Comparison of ENCODE assay signal across 10 mouse cellular contexts in the genomic region with DNA sequence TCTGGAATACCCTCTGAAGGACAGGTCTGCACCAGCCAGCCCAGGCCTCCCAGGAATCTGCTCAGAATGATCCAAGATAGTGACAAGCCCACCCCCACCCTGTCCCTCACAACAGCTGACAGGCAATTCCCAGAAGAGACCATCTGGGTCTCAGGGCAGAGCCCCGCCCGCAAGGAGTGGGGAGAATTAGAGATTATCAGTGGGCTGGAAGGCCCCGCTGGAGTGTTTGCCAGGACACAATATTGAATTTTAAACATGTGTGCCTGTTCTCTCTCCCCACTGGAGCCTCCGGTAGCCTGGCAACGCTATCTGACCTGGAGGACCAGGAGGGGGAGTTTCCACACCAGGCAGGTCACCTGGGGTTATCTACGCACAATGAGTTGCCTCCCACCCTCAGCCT.
A peak's percentile ranks its signal among the peaks of the same experiment; 100 is the strongest.
DNase-seq lines count a peak whose midpoint lies in the region; ATAC-seq and TF ChIP-seq lines count a peak whose summit lies in the region.
"Had no signal": no experiment of that assay in that cellular context is flagged by ENCODE, and none has a peak within 500 bp of the region (broad histone marks: within the 10 kb centered on the region; RNA-seq: fewer than 3 reads in every experiment).

No protein-coding gene starts in this region.

- DNase-seq in adrenal gland, postnatal 14 days = peak; percentile 46
- no peak for DNase-seq in adrenal gland, postnatal 4 days (ENCODE audit: low spot score in 2 of 2)
- no peak for DNase-seq in MEL (ENCODE audit: low read depth, low spot score)
- peak; percentile 88 for DNase-seq in midbrain, embryonic 11.5 days (ENCODE audit: low spot score, missing footprints)
- DNase-seq in gastrocnemius, postnatal 14 days = no peak
- DNase-seq in frontal cortex, postnatal 25 days (ENCODE audit: low spot score in 2 of 2) = no peak
- DNase-seq in gastrocnemius, postnatal 36 days = no peak
- DNase-seq: right cerebral cortex, postnatal 14 days had no signal

- peaks cover 5 to 7% of the 10 kb centered on the region in 2 experiments for H3K4me1 ChIP-seq in MEL (ENCODE audit: control insufficient read depth in 1 of 2, insufficient read depth in 2 of 2, low read length in 2 of 2)
- peaks cover 17 to 20% of the 10 kb centered on the region in 2 experiments for H3K4me1 ChIP-seq in heart, embryonic 14.5 days (ENCODE audit: control insufficient read depth in 2 of 2, insufficient read depth in 2 of 2, low read length in 2 of 2)
- peaks cover 4% of the 10 kb centered on the region for H3K4me1 ChIP-seq in midbrain, embryonic 11.5 days (ENCODE audit: control insufficient read depth, insufficient read depth, low read length)

- no peaks in the 10 kb centered on the region for H3K27me3 ChIP-seq in MEL (ENCODE audit: control insufficient read depth in 1 of 2, insufficient read depth in 2 of 2, low read length in 2 of 2)
- H3K27me3 ChIP-seq in heart, embryonic 14.5 days (ENCODE audit: control insufficient read depth, insufficient read depth, low read length) = no peaks in the 10 kb centered on the region
- H3K27me3 ChIP-seq in midbrain, embryonic 11.5 days (ENCODE audit: control insufficient read depth, insufficient read depth, low read length) = no peaks in the 10 kb centered on the region

- H3K27ac ChIP-seq in MEL (ENCODE audit: control insufficient read depth, low read depth, low read length) = no peak overlapping the region
- H3K27ac ChIP-seq in heart, embryonic 14.5 days (replicated peaks in 1 of 2; ENCODE audit: control insufficient read depth in 1 of 2, insufficient read depth in 1 of 2, low read depth in 2 of 2, low read length in 2 of 2) = peak overlapping the region in 1 of 2 experiments; percentile 52; a peak in 1 of 4 replicates
- H3K27ac ChIP-seq in midbrain, embryonic 11.5 days (ENCODE audit: low read depth, low read length) = peak overlapping the region; percentile 47

- WGBS in heart, embryonic 14.5 days = 15% methylated on average over 6 of the region's 6 CpGs
- WGBS in midbrain, embryonic 11.5 days = 37% methylated on average over 6 of the region's 6 CpGs

- no peak for TF ChIP-seq POLR2A in MEL (IDR thresholded peaks at IDR 0.05; ENCODE audit: control insufficient read depth in 1 of 2, insufficient read depth in 1 of 2, low read depth in 1 of 2, low read length in 2 of 2, poor library complexity in 1 of 2)

- H3K9me3 ChIP-seq in MEL (replicated peaks; ENCODE audit: insufficient read depth, low read length) = no peaks in the 10 kb centered on the region
- H3K9me3 ChIP-seq in heart, embryonic 14.5 days (ENCODE audit: control insufficient read depth, low read length) = no peaks in the 10 kb centered on the region
- no peaks in the 10 kb centered on the region for H3K9me3 ChIP-seq in midbrain, embryonic 11.5 days (ENCODE audit: control insufficient read depth, low read length)

- H3K4me3 ChIP-seq in MEL (ENCODE audit: control insufficient read depth in 1 of 2, insufficient read depth in 1 of 2, low read depth in 2 of 2, low read length in 2 of 2) = no peak overlapping the region
- no peak overlapping the region for H3K4me3 ChIP-seq in heart, embryonic 14.5 days (ENCODE audit: control insufficient read depth in 1 of 2, insufficient read depth in 1 of 2, low read depth in 1 of 2, low read length in 2 of 2)
- H3K4me3 ChIP-seq in midbrain, embryonic 11.5 days (ENCODE audit: low read depth, low read length) = no peak overlapping the region

- H3K79me2 ChIP-seq in MEL (ENCODE audit: control insufficient read depth, insufficient read depth, low read length, poor library complexity) = no peaks in the 10 kb centered on the region

- no peak for TF ChIP-seq CTCF in MEL (IDR thresholded peaks at IDR 0.05 in 2 of 3, conservative IDR thresholded peaks at IDR 0.05 in 1 of 3; ENCODE audit: control insufficient read depth in 1 of 3, insufficient read depth in 1 of 3, low read depth in 2 of 3, low read length in 3 of 3, poor library complexity in 1 of 3, severe bottlenecking in 1 of 3)

- peak; percentile 59 for ATAC-seq in heart, embryonic 14.5 days (ENCODE audit: insufficient number of reproducible peaks, insufficient read depth, low FRiP score, low read depth)
- ATAC-seq in midbrain, embryonic 11.5 days (ENCODE audit: low FRiP score) = peak; percentile 89
- ATAC-seq: lung, postnatal 0 days had no signal

- no peak overlapping the region for H3K9ac ChIP-seq in MEL (ENCODE audit: control insufficient read depth, low read depth, low read length, poor library complexity, severe bottlenecking)
- H3K9ac ChIP-seq in heart, embryonic 14.5 days (ENCODE audit: low read length) = no peak overlapping the region
- no peak overlapping the region for H3K9ac ChIP-seq in midbrain, embryonic 11.5 days (ENCODE audit: low read length)

- peak overlapping the region; percentile 7; the same call in 1 of the 2 replicates for H3K4me2 ChIP-seq in heart, embryonic 14.5 days (ENCODE audit: low read length)
- no peak overlapping the region for H3K4me2 ChIP-seq in midbrain, embryonic 11.5 days

- peaks cover 0 to 3% of the 10 kb centered on the region in 2 experiments; a peak in 2 of 4 replicates for H3K36me3 ChIP-seq in MEL (ENCODE audit: control insufficient read depth in 1 of 2, insufficient read depth in 2 of 2, low read length in 2 of 2)
- no peaks in the 10 kb centered on the region for H3K36me3 ChIP-seq in heart, embryonic 14.5 days (ENCODE audit: control insufficient read depth, insufficient read depth, low read length)
- no peaks in the 10 kb centered on the region for H3K36me3 ChIP-seq in midbrain, embryonic 11.5 days (ENCODE audit: control insufficient read depth, insufficient read depth, low read length)

- no peak for TF ChIP-seq RAD21 in MEL (IDR thresholded peaks at IDR 0.05; ENCODE audit: low read depth, low read length)

- no peak for TF ChIP-seq EP300 in MEL (IDR thresholded peaks at IDR 0.05; ENCODE audit: low read depth in 1 of 2, low read length in 2 of 2)

- intact Hi-C loops in gastrocnemius, postnatal 14 days (cut with DNase I; ENCODE audit: low total_unique reads) = loop anchor here (5.0 kb wide), 1 partner anchor 71 kb away; no protein-coding TSS in a partner anchor
- intact Hi-C loops in gastrocnemius, postnatal 36 days (cut with DNase I) = loop anchor here (5.0 kb wide), 1 partner anchor 59 kb away; no protein-coding TSS in a partner anchor

TF ChIP-seq in MEL, 35 proteins besides CTCF, POLR2A, EP300 and RAD21:
- TF ChIP-seq ETS1 (IDR thresholded peaks at IDR 0.05; ENCODE audit: low read depth, low read length) (0 out of 2 replicates have a peak, but pooled peaks have one; percentile 13), USF1 (IDR thresholded peaks at IDR 0.05; ENCODE audit: low read depth, low read length) (no peak), GABPA (IDR thresholded peaks at IDR 0.05; ENCODE audit: low read depth, low read length) (no peak)

Comparison
In these comparisons a context has a peak if more than half of its experiments do, and no peak if none do; other contexts are left out.
1. DNase-seq: peak in adrenal gland, postnatal 14 days (single experiment) and midbrain, embryonic 11.5 days (single experiment); none in adrenal gland, postnatal 4 days (0 of 2), MEL (single experiment), gastrocnemius, postnatal 14 days (single experiment), frontal cortex, postnatal 25 days (0 of 2) and gastrocnemius, postnatal 36 days (0 of 2).